Mouse (Mus musculus) neutrophil, adult 5-6 weeks (primary cell): ENCODE results near the gene Kif1a. TPM values are rescaled to one million over a fixed set of nuclear protein-coding genes. Genes with fewer than 3 reads are reported as not detected.

Source experiments
- ATAC-seq: fragments of 151-379, 151-347 bp; 2 replicates; pipeline ENCODE4 v1.8.0; 2017; ENCODE audit warnings: mild to moderate bottlenecking, moderate TSS enrichment; ENCODE audit not compliant: insufficient number of reproducible peaks, poor library complexity, low FRiP score, severe bottlenecking; ENCODE audit errors: extremely low read depth
- total RNA-seq: library from RNA; stranded (forward); fragments of 200-1000 nt; gene quantifications from 2 replicates; pipeline ENCODE4 v1.2.3, GENCODE M21; 2017

Gene Kif1a
- total RNA-seq, 1 experiment from 2014 or later: not detected

GRCm38 (mm10) chr1:93035981-93036380 is 65.8 kb downstream of the Kif1a start:
- ATAC-seq: no peak

- no peak for ATAC-seq
Measured at GRCm38 (mm10) chr1:93033989-93034388, 67.8 kb downstream of the Kif1a start.

GRCm38 (mm10) chr1:93031199-93031598 is 70.6 kb downstream of the Kif1a start:
- no peak for ATAC-seq

GRCm38 (mm10) chr1:93030060-93030459 is 71.7 kb downstream of the Kif1a start:
- no peak for ATAC-seq

GRCm38 (mm10) chr1:93029387-93029786 is 72.4 kb downstream of the Kif1a start:
- no peak for ATAC-seq

GRCm38 (mm10) chr1:93026600-93026999 is 75.2 kb downstream of the Kif1a start:
- ATAC-seq: no peak

- ATAC-seq: no peak
Measured at GRCm38 (mm10) chr1:93020602-93021001, 81.1 kb downstream of the Kif1a start.

- no peak for ATAC-seq
Measured at GRCm38 (mm10) chr1:93018716-93019115, 83.0 kb downstream of the Kif1a start.

GRCm38 (mm10) chr1:93015136-93015535 is 86.6 kb downstream of the Kif1a start:
- ATAC-seq: no peak

- ATAC-seq: peak; percentile 57
Measured at GRCm38 (mm10) chr1:93014460-93014859, 87.3 kb downstream of the Kif1a start.

GRCm38 (mm10) chr1:93013367-93013766 is 88.4 kb downstream of the Kif1a start:
- no peak for ATAC-seq

GRCm38 (mm10) chr1:93012103-93012585 is 89.6 kb downstream of the Kif1a start:
- ATAC-seq: no peak

- no peak for ATAC-seq
Measured at GRCm38 (mm10) chr1:93010731-93011130, 91.0 kb downstream of the Kif1a start.

GRCm38 (mm10) chr1:93009196-93009595 is 92.6 kb downstream of the Kif1a start:
- no peak for ATAC-seq

- ATAC-seq: no peak
Measured at GRCm38 (mm10) chr1:93006061-93006460, 95.7 kb downstream of the Kif1a start, which contains the start of gene Aqp12. Gene Aqp12, plus strand, starts transcription at chr1:93006334.

GRCm38 (mm10) chr1:92992880-92993279 is 108.9 kb downstream of the Kif1a start:
- no peak for ATAC-seq

GRCm38 (mm10) chr1:92992214-92992855 is 109.4 kb downstream of the Kif1a start:
- no peak for ATAC-seq

GRCm38 (mm10) chr1:92989891-92990290 is 111.9 kb downstream of the Kif1a start:
- ATAC-seq: no peak

- ATAC-seq: no peak
Measured at GRCm38 (mm10) chr1:92988894-92989293, 112.9 kb downstream of the Kif1a start.

GRCm38 (mm10) chr1:92984999-92985398 is 116.8 kb downstream of the Kif1a start:
- no peak for ATAC-seq
